Mouse (Mus musculus) neutrophil, adult 5-6 weeks (primary cell): ENCODE measurements around the gene Atn1. TPM values are rescaled to one million over a fixed set of nuclear protein-coding genes. Genes with fewer than 3 reads are reported as not detected.
A peak's percentile ranks its signal among the peaks of the same experiment; 100 is the strongest.
"Not testable (repeated sequence)": the region's sequence is repeated elsewhere in the genome, so short reads cannot be mapped to it uniquely, and the experiment has no call there.

Experiments
- ATAC-seq: fragments of 151-379, 151-347 bp; 2 replicates; pipeline ENCODE4 v1.8.0; 2017; ENCODE audit warnings: mild to moderate bottlenecking, moderate TSS enrichment; ENCODE audit not compliant: insufficient number of reproducible peaks, poor library complexity, low FRiP score, severe bottlenecking; ENCODE audit errors: extremely low read depth
- total RNA-seq: library from RNA; stranded (forward); fragments of 200-1000 nt; gene quantifications from 2 replicates; pipeline ENCODE4 v1.2.3, GENCODE M21; 2017

Gene Atn1
- total RNA-seq: 6.5 and 11.6 TPM in 2 replicates

DNA sequence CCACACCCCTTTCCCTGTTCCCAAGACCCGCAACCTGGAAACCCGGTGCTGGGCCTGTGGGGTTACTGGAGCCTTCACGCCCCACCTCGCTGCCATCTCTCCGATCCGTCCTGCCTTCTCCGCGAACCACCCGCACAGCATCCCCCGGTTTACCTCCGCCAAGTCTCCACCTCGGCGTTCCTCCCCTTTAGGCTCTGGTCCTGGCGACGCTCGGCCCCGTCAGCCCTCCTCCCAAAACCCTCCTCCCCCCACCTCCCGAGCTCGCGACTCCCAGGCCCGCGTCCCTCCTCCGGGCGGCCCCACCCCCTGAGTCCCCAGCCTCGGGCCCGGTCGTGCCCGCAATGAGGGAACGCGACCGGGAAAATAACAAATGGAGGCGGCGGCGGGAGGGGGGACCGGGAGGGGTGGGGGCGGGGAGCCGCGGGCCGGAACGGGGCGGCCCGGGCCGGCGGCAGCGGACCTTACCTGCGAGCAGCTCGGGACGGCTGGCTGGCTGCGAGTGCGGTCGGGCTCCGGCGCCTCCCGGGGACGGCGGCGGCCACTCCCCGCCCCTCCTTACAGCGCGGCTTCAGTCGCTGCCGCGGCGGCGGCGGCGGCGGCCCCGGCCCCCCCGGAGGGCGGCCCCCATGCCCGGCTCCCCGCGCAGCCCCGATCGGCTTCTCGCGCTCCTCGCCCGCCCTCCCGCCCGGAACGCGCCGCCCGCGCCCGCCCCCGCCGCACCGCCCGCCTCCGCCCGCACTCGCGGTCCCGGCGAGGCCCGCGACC lies at the start of gene Atn1, which contains the start of gene Gm45234:
Gene Atn1 (minus strand): TSS at position 694 of the 765 bp plus-strand sequence.
Gene Gm45234 (minus strand): TSS at position 191 of the 765 bp plus-strand sequence.
- no peak for ATAC-seq

DNA sequence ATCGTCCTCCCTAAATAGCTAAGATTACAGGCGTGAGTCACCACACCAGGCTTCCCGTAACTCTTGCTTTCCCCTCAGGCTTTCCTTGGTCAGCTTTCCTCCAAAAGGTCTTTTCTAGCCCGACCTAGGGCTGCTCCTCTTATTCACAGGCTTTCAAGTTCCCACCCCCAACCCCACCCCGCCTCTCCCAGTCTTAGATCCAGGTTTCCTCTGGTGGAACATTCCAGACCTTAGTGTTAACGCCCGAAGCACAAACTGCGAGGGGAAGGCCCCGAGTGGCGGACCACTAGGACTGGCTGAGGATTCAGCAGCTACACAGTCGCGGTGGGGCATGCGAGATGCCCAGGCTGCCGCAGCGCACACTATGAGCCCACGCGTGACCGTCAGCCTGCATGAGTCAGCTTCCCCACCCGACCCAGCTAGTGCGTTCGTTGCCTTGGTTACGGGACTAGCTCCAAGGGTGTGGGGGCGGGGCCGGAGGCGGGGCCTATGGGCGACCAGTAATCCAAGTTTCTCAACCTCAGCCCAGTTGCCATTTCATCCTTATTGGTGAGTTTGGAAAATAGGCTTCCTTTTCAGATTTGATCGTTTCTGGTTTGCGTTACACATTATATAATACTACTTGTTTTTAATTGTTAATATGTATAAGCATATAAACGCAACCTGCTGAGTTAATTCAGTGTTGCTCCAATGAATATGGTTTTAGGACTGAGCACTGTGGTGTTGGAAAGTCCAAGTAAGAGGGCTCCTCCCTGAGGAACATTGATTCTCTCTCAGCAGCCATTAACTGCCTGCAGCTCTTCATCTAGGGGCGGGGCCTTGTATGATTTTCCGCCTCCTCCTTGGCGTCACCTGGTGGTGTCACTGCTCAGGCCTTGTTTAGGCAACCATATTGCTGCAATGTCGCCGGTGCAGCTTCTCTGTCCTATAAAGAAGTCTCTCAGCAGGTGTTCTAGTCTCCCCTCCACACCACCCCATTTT lies 49.3 kb upstream of the Atn1 start:
- peak; percentile 91 for ATAC-seq

DNA sequence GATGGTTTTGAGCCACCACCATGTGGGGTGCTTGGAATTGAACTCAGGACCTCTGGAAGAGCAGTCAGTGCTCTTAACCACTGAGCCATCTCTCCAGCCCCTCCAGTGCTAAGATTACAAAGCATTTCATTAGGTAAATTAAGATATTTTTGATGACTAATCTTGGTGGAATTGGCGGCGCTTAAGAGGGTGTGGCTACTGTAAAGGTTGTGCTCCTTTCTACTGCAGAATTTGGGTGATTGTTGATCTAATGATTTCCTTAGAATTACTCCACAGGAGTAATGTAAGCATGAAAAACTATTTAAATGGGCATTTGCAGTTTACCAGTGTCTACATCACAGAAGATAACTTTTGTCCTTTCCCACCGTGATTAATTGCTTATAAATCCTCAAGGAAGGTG lies 48.0 kb upstream of the Atn1 start:
- no peak for ATAC-seq

DNA sequence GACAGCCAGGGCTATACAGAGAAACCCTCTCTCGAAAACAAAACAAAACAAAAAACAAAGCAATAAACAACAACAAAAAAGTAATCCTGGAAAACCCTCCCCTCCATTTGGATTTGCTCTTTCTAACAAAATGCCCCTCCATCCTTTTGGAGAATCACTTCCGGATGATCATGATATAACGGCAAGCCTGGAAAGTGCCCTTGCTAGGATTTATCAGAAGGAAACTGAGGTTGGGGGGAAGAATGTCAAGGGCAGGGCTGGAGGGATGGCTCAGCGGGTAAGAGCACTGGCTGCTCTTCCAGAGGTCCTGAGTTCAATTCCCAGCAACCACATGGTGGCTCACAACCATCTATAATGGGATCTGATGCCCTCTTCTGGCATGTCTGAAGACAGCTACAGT lies 47.4 kb upstream of the Atn1 start:
- ATAC-seq: not testable (repeated sequence)

DNA sequence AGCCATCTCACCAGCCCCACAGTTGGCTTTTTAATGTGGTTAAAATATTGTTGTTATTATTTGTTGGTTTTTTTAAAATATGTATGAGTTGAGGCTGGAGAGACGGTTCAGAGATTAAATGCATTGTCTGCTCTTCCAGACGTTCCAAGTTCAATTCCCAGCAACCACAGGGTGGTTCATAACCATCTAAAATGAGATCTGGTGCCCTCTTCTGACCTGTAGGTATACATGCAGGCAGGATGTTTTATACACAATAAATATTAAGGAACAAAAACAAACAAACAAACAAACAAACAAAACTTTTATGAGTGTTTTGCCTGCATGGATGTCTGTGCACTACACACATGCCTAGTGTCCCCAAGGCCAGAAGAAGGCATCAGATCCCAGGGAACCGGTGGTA lies 46.7 kb upstream of the Atn1 start:
- no peak for ATAC-seq

DNA sequence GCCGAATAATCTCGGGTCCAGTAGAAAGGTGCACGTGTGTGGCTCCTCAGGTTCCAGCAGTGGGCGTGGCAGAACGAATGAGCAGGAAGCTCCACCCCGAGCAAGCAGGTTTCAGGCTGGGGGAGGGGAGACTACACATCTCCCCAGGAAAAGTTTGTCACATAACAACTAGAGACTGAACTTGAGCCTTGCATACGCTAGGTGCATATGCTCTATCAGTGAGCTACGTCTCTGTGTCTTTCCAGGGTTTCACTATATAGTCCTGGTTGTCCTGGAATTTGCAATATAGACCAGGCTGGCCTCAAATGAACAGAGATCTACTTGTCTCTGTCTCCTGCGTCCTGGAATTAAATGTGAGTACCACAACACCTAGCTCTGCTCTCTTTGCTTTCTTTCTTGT lies 46.1 kb upstream of the Atn1 start:
- not testable (repeated sequence) for ATAC-seq

DNA sequence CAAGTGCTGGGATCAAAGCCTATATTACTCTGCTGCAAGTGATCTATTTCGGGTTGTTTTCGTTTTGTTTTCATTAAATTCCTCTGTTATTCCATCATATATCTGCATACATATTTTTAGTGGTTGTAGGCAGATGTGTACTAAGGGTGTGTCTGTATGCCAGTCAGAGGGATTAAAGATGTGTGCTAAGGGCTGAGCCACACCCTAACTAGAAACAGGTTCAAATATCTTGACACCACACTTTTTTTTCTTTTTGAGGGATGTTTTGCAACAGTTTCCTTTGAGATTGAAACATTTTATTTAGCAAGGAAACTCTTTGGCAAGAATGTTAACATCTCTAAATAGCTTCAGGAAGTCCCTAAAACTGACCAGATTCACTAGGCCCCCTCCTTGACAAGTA lies 39.9 kb upstream of the Atn1 start:
- no peak for ATAC-seq

DNA sequence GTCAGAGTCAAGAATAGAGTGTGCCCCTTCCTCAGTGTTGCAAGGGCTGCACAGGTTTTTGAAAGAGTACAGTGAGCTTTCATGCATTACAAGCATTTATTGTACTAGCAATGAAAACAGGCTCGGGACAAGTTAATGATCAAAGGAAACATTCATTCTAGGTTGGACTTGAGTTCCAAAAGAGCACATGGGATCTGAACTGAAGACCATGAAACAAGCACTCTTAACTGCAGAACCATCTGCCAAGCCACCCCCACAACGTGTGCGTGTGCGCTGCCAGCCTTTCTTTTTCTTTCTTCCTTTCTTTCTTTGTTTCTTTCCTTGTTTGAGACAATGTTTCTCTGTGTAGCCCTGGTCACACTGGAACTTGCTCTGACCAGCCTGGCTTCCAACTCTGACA lies 39.5 kb upstream of the Atn1 start:
- no peak for ATAC-seq

DNA sequence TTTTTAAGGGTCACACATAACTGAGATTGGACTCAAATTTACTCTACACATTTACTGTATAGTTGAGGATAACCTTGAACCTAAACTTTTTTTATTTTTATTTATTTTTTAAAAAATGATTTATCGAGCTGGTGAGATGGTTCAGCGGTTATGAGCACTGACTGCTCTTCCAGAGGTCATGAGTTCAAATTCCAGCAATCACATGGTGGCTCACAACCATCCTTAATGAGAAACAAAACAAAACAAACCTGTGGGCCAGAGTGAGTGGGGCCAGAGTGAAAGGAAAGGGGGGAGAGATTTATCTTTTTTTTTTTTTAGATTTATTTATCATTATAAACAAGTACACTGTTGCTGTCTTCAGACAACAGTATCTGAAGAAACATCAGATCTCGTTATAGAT lies 35.6 kb upstream of the Atn1 start:
- no peak for ATAC-seq

DNA sequence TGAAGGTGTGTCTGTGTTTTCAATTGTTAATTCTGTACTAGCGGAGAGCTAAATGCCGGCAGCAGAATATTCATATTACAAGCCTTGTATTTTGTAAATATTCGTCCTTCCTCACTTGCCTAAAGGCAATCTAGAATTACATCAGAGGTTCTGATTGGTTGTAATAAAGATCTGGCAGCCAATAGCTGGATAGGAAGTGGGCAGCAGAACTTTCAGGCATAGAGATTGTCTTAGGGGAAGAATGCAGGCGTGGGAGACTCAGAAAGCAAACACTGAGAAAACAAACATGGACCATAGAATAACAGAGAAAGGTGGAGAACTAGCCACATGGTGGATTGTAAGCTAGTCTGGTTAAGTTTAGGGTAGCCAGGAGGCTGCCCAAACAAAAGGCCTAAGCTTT lies 33.8 kb upstream of the Atn1 start:
- ATAC-seq: no peak

DNA sequence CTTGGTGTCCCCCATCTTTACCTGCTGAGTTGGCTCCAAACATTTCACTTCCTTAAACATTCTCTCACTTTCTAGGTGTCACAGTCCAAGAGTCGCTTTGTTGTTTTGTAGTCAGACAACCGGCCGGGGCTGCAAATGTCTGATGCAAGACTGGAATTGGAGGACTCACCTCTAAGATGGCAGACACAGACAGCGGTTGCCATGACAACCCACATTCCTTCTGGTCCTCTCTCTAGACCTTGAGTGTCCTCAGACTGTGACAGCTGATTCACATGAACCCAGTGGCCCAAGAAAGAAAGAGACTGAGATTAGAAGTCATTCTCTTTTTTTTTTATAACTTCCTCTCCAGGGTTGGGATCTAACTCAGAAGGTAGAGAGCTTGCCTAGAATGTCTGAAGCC lies 33.2 kb upstream of the Atn1 start:
- no peak for ATAC-seq

DNA sequence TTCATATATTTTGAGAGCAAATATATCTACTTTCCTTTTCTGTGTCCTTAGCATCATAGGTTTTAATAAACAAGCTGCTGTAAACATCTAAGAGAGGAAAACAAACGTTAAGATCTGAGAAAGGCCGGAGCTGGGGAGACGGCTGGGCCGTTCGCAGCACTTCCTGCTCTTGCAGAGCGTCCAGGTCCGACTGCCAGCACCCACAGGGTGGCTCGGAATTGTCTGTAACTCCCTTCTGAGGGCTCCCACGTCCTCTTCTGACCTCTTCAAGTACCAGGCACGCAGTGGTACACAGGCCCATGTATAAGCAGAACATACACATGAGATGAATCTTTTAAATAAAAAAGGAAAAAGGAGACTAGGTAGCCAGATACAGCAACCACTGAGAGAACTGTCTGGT lies 31.4 kb upstream of the Atn1 start:
- no peak for ATAC-seq

DNA sequence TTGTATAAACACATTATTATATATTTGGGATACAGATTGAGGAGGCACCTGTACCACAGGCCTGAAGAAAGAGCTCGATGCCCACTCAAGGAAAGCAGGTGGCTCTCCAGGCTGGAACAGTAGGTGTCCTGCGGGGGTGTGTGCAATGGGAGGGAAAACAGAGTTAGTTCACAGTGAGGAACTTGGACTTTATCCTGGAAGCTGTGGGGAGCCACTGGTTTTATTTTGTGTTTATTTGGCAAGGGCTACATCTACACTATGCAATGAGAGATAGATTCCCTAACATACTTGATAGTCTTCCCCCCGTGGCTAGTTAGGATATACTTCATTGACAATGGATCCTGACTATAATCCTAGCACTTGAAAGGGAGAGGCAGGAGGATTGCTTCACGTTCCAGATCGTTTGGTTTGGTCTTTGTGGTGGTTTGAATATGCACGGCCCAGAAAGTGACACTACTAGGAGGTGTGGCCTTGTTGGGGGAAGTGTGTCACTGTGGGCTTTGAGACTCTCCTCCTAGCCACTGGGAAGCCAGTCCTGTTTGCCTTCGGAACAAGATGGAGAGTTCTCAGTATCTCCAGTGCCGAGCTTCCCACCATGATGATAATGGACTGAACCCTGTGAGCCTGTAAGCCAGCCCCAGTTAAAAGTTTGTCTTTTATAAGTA lies 30.6 kb upstream of the Atn1 start:
- no peak for ATAC-seq

DNA sequence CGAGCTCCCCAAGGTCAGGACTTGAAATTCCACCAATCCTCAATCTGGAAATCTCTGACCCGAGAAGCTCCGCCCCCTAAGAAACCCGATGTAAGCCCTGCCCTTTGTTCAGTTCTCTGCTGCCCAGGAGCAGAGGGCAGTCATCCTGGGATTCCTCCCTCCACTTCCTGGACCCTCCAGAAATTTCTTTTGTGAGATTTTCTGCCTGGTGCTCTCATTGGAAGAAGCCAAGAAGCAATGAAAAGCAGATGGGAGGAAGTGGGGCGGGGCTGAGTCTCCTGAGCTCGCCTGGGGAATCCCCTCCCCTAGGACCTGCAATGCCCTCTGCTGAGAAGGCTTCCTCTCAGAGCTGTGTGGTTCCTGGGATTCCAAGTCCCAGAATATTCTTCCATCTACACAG lies 26.1 kb upstream of the Atn1 start:
- ATAC-seq: peak; percentile 49; the same call in 1 of the 2 replicates

DNA sequence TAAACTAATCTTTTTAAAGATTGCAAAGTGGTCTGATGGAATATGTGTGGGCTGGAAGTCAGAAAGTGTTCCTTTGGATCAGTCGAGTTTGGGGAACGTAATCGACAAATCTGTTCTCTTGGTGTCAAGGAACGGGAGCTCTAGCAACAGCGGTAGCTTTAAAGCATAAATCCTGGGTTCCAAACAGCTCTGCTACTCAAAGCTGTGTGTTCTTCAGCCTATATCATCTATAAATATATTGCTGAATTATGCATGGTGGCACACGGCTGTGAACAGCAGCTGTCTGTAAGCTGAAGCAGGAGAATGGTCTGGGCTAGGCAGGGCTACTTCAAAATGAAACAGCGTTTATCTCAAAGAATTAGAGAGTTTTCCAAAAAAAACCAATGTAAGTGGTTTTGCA lies 24.6 kb upstream of the Atn1 start:
- ATAC-seq: no peak

DNA sequence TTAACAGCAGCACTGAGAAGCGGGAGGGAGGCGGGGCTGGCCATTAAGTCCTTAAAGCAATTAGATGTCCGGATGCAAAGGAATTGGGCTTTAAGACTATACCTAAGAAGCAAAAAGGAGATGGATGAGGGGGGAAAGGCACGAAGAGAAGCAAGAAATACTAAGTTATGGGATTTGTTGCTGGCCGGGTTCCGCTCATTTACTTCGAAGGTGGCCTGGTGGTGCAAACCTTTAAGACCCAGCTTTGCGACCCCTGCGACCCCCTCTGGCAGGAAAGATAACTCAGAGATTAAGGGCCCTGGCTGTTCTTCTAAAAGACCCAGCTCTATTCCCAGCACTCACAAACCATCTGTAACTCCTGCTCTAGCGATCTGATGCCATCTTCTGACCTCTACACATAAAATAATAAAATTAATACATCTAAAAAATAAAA lies 23.7 kb upstream of the Atn1 start:
- 0 out of 2 replicates have a peak, but pooled peaks have one; percentile 9 for ATAC-seq

DNA sequence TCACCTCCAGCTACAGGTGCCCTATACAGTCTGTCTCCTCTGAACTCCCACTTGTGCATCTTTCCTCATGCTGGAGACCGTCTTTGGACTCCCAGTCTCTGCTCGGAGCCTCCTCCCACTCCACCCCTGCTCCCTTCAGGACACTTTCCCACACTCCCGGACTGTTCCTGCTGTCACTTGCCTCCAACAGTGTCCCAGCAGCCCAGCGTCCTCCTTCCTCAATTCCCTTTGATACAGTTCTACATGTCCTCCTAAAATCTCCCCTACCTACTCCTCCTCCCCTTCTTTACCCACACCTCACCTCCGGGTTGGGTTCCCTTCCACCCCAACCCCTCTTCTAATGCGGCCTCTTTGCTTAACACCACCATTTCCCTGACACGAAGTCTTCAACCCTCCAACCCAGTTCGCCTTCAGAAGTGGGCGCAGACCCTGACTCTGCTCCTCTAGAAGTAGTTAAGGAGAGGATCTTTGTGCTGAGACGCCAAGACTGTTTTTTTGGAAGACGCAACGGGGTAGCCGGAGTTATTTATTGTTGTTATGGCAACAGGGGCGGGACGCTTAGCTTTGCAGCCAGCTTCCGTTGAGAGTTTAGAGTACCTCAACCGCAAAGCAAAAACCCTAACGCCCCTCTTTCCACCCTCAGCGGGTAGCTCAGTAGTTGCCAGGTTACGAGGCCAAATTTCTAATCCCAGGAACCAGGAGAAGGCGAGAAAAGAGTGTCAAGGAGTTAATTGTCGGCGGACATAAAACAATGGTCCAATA lies 23.1 kb upstream of the Atn1 start, which contains the start of gene Lrrc23:
Gene Lrrc23 (minus strand): TSS at position 506 of the 762 bp plus-strand sequence.
- ATAC-seq: peak; percentile 51

DNA sequence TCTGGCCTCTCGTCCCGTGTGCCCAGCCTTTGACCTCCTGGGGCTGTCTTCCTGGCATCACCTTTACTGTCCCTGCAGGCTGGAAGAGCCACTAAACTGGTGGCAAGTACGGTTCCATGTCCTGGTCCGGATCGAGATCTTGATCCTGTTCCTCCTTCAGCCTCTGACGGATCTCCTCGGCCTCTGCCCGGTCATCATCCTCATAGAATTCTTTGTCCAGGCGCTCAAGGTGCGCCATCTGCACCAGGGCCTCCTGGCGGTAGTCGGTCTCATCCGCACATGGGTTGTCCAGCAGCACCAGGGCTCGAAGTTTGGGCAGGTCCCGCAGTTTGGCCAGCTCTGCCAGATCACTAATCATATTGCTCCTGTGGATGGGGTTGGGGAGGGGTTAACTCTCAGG lies 14.2 kb upstream of the Atn1 start:
- no peak for ATAC-seq

DNA sequence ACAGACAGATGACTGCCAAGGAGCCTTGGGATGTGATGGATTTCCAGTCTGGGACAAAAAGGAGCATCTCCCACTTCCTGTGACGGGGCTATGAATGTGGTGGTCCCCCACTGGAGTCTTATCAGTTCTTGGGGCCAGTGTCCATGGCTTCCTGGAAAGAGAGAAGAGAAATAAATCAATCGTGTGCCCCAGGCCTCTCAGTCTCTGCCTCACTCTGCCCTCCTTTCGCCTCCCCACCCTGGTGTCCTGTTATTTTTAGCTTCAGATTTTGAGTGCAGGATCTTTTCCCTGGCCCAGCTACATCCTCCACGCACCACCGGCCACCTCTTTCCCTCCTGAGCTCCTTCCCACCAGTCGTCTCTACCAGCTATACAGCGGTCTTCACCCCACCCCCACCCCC lies 13.7 kb upstream of the Atn1 start:
- no peak for ATAC-seq
